Mouse (Mus musculus): ENCODE results near the gene Drg1.
A peak's percentile ranks its signal among the peaks of the same experiment; 100 is the strongest.
"Not testable (repeated sequence)": the region's sequence is repeated elsewhere in the genome, so short reads cannot be mapped to it uniquely, and the experiment has no call there.

Gene Drg1

GRCm38 (mm10) chr11:3206783-3207182, 59.4 kb downstream of the Drg1 start:
- DNase-seq = no peak

- DNase-seq = no peak
Observed at GRCm38 (mm10) chr11:3205207-3205606, 61.0 kb downstream of the Drg1 start.

GRCm38 (mm10) chr11:3203771-3204170, 62.4 kb downstream of the Drg1 start:
- DNase-seq = no peak

GRCm38 (mm10) chr11:3202781-3203441, 63.3 kb downstream of the Drg1 start:
- DNase-seq = peak; percentile 53 to 59

GRCm38 (mm10) chr11:3202231-3202701, 63.9 kb downstream of the Drg1 start, which contains the start of gene Eif4enif1:
Gene Eif4enif1 (plus strand): TSS chr11:3202392.
- peak; percentile 79 to 89 for DNase-seq

- no peak for DNase-seq
Observed at GRCm38 (mm10) chr11:3201326-3202230, 64.6 kb downstream of the Drg1 start.

GRCm38 (mm10) chr11:3200636-3201035, 65.6 kb downstream of the Drg1 start:
- DNase-seq = not testable (repeated sequence)

- DNase-seq = no peak
Observed at GRCm38 (mm10) chr11:3193363-3193762, 72.9 kb downstream of the Drg1 start, which contains the start of gene Sfi1. Gene Sfi1 (minus strand): TSS chr11:3193463.

GRCm38 (mm10) chr11:3182707-3183106, 83.5 kb downstream of the Drg1 start:
- DNase-seq = not testable (repeated sequence)

GRCm38 (mm10) chr11:3181971-3182370, 84.2 kb downstream of the Drg1 start:
- DNase-seq = not testable (repeated sequence)

- peak; percentile 71 for DNase-seq
Observed at GRCm38 (mm10) chr11:3181250-3181649, 85.0 kb downstream of the Drg1 start.

- not testable (repeated sequence) for DNase-seq
Observed at GRCm38 (mm10) chr11:3180510-3181160, 85.6 kb downstream of the Drg1 start.

GRCm38 (mm10) chr11:3179726-3180092, 86.5 kb downstream of the Drg1 start:
- DNase-seq = peak; percentile 37 to 40

GRCm38 (mm10) chr11:3178968-3179725, 87.1 kb downstream of the Drg1 start:
- DNase-seq = peak; percentile 46 to 54

GRCm38 (mm10) chr11:3173425-3174318, 92.5 kb downstream of the Drg1 start:
- peak; percentile 64 to 71 for DNase-seq

GRCm38 (mm10) chr11:3172526-3172925, 93.7 kb downstream of the Drg1 start:
- DNase-seq = not testable (repeated sequence)

- peak; percentile 54 to 63 for DNase-seq
Observed at GRCm38 (mm10) chr11:3171931-3172330, 94.3 kb downstream of the Drg1 start.

GRCm38 (mm10) chr11:3169042-3169441, 97.2 kb downstream of the Drg1 start:
- peak; percentile 39 to 61 for DNase-seq

GRCm38 (mm10) chr11:3167571-3168001, 98.6 kb downstream of the Drg1 start:
- peak; percentile 46 for DNase-seq

GRCm38 (mm10) chr11:3167129-3167528, 99.1 kb downstream of the Drg1 start:
- DNase-seq = not testable (repeated sequence)

- DNase-seq = not testable (repeated sequence)
Observed at GRCm38 (mm10) chr11:3166321-3166720, 99.9 kb downstream of the Drg1 start.
